Mouse (Mus musculus): Measurements from ENCODE around the gene Ccdc185. TPM values are rescaled to one million over a fixed set of nuclear protein-coding genes. Genes with fewer than 3 reads are reported as not detected.

The Ccdc185 gene
- total RNA-seq, 2 experiments from 2014 or later: not detected

GRCm38 (mm10) chr1:182751301-182751700 is 2.3 kb upstream of the Ccdc185 start:
- no peak for DNase-seq
- intact Hi-C loops (cut with DNase I): no loop called here

GRCm38 (mm10) chr1:182747834-182748233 is 1.1 kb downstream of the Ccdc185 start:
- DNase-seq: no peak
- intact Hi-C loops (cut with DNase I): no loop called here

GRCm38 (mm10) chr1:182747081-182747480 is 1.9 kb downstream of the Ccdc185 start:
- no peak for DNase-seq
- intact Hi-C loops (cut with DNase I): no loop called here

GRCm38 (mm10) chr1:182735891-182736290 is 13.1 kb downstream of the Ccdc185 start:
- DNase-seq: no peak
- intact Hi-C loops (cut with DNase I): no loop called here

GRCm38 (mm10) chr1:182732695-182733094 is 16.3 kb downstream of the Ccdc185 start:
- intact Hi-C loops (cut with DNase I): no loop called here
- DNase-seq: no peak

- intact Hi-C loops (cut with DNase I): no loop called here
- DNase-seq: no peak
Observed at GRCm38 (mm10) chr1:182729002-182729401, 20.0 kb downstream of the Ccdc185 start.

- DNase-seq: no peak
- intact Hi-C loops (cut with DNase I): no loop called here
Observed at GRCm38 (mm10) chr1:182727541-182727940, 21.4 kb downstream of the Ccdc185 start.

GRCm38 (mm10) chr1:182714236-182714935 is 34.6 kb downstream of the Ccdc185 start:
- intact Hi-C loops (cut with DNase I): no loop called here

GRCm38 (mm10) chr1:182711360-182711933 is 37.5 kb downstream of the Ccdc185 start:
- no peak for DNase-seq
- intact Hi-C loops (cut with DNase I): no loop called here

More at GRCm38 (mm10) chr1:182714236-182714935, 34.6 kb downstream of the Ccdc185 start:
- DNase-seq: no peak

- DNase-seq: no peak
- intact Hi-C loops (cut with DNase I): no loop called here
Observed at GRCm38 (mm10) chr1:182707459-182707858, 41.5 kb downstream of the Ccdc185 start.

GRCm38 (mm10) chr1:182704882-182705281 is 44.1 kb downstream of the Ccdc185 start:
- no peak for DNase-seq
- intact Hi-C loops (cut with DNase I): no loop called here

GRCm38 (mm10) chr1:182699392-182700347 is 49.3 kb downstream of the Ccdc185 start:
- intact Hi-C loops (cut with DNase I): no loop called here
- no peak for DNase-seq

Other genes with a start within 250 kb of the Ccdc185 start
- 10 to 100 TPM; 43.9 to 51.1 TPM for gene Capn2, start 231.6 kb downstream of the Ccdc185 start, total RNA-seq (2021)
- not detected for gene Capn8, start 184.2 kb downstream of the Ccdc185 start, total RNA-seq (2021)
- gene Susd4, start 14.7 kb upstream of the Ccdc185 start, total RNA-seq (2021): under 1 TPM; 0.59 to 0.69 TPM
- gene Tlr5, start 205.6 kb upstream of the Ccdc185 start, total RNA-seq (2021): 1 to 10 TPM; 1.8 to 6.2 TPM

All from gastrocnemius, postnatal 36 days (tissue).